Comparison of ENCODE assay signal across 31 mouse cellular contexts in the genomic region with DNA sequence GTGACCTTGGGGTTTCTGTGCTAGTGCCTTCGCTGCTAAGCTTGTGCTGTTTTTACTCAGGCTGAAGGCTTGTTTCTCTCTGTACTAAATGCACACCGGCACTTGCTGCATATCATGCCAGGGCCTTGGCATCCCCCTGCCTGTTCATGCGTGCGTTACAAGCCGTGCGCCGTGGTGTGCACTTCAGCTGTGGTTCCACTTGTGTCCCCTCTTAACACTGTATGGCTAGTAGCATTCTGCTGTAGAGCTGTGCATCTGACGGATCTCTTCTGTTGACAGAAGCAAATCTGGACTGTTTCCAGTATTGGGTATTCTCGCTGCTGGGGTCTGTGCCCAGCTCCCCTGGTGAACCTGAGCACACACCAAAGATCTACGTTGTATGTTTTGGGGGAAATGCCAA. TPM values are rescaled to one million over a fixed set of nuclear protein-coding genes. Genes with fewer than 3 reads are reported as not detected.
DNase-seq lines count a peak whose midpoint lies in the region; ATAC-seq and TF ChIP-seq lines count a peak whose summit lies in the region.
"Had no signal": no experiment of that assay in that cellular context is flagged by ENCODE, and none has a peak within 500 bp of the region (broad histone marks: within the 10 kb centered on the region; RNA-seq: fewer than 3 reads in every experiment).

No protein-coding gene starts in this region.

- 72% methylated on average over 10 of the region's 10 CpGs for WGBS in forebrain, embryonic 15.5 days
- WGBS in forebrain, embryonic 12.5 days = 92% methylated on average over 10 of the region's 10 CpGs

- no peaks in the 10 kb centered on the region for H3K9me3 ChIP-seq in forebrain, embryonic 15.5 days
- no peaks in the 10 kb centered on the region for H3K9me3 ChIP-seq in forebrain, embryonic 12.5 days
- H3K9me3 ChIP-seq: embryonic facial prominence, embryonic 12.5 days; forebrain, embryonic 10.5 days; heart, embryonic 13.5 days; hindbrain, embryonic 10.5 days; limb, embryonic 13.5 days; lung, embryonic 15.5 days; midbrain, embryonic 10.5 days; midbrain, embryonic 15.5 days; neural tube, embryonic 13.5 days had no signal

- H3K4me1 ChIP-seq in forebrain, embryonic 15.5 days = no peaks in the 10 kb centered on the region
- no peaks in the 10 kb centered on the region for H3K4me1 ChIP-seq in forebrain, embryonic 12.5 days
- H3K4me1 ChIP-seq: embryonic facial prominence, embryonic 12.5 days; limb, embryonic 13.5 days; lung, embryonic 15.5 days; midbrain, embryonic 15.5 days; neural tube, embryonic 13.5 days had no signal

- 0 out of 2 replicates have a peak, but pooled peaks have one; percentile 35 for ATAC-seq in forebrain, embryonic 15.5 days (replicated peaks)
- ATAC-seq in forebrain, embryonic 12.5 days (ENCODE audit: low FRiP score) = no peak
- ATAC-seq: intestine, postnatal 0 days; midbrain, embryonic 15.5 days; Patski had no signal

- no peak overlapping the region for H3K27ac ChIP-seq in forebrain, embryonic 15.5 days (replicated peaks)
- H3K27ac ChIP-seq in forebrain, embryonic 12.5 days = no peak overlapping the region
- no peak overlapping the region for H3K27ac ChIP-seq in layer of hippocampus, adult 2 months
- H3K27ac ChIP-seq: embryonic facial prominence, embryonic 12.5 days; heart, adult 2 months; heart, embryonic 13.5 days; hindbrain, embryonic 10.5 days; left cerebral cortex, adult 2 months; limb, embryonic 13.5 days; lung, embryonic 15.5 days; midbrain, embryonic 10.5 days; midbrain, embryonic 15.5 days; neural tube, embryonic 13.5 days; stomach, postnatal 0 days had no signal

- H3K4me2 ChIP-seq in forebrain, embryonic 15.5 days (replicated peaks) = no peak overlapping the region
- H3K4me2 ChIP-seq in forebrain, embryonic 12.5 days = no peak overlapping the region
- H3K4me2 ChIP-seq: embryonic facial prominence, embryonic 12.5 days; heart, embryonic 13.5 days; limb, embryonic 13.5 days; liver, embryonic 11.5 days; lung, embryonic 15.5 days; midbrain, embryonic 15.5 days; neural tube, embryonic 13.5 days had no signal

- H3K27me3 ChIP-seq in forebrain, embryonic 15.5 days = no peaks in the 10 kb centered on the region
- H3K27me3 ChIP-seq in forebrain, embryonic 12.5 days = no peaks in the 10 kb centered on the region
- H3K27me3 ChIP-seq: embryonic facial prominence, embryonic 12.5 days; heart, embryonic 13.5 days; limb, embryonic 13.5 days; lung, embryonic 15.5 days; midbrain, embryonic 15.5 days; neural tube, embryonic 13.5 days; Patski had no signal

- peak; percentile 23; the same call in 1 of the 2 replicates for TF ChIP-seq CTCF in layer of hippocampus, adult 2 months (conservative IDR thresholded peaks at IDR 0.05)

- peak; percentile 44 for DNase-seq in cerebellum, adult 9-10 months
- no peak for DNase-seq in cerebellum, adult 11 months
- no peak for DNase-seq in layer of hippocampus, adult 2 months (ENCODE audit: low spot score in 2 of 2)
- DNase-seq in layer of hippocampus, postnatal 14 days (ENCODE audit: low spot score in 2 of 2) = no peak
- no peak for DNase-seq in frontal cortex, postnatal 25 days (ENCODE audit: low spot score in 2 of 2)
- DNase-seq: adrenal gland, postnatal 10 days; cerebellum, adult 18-20 months; heart, adult 2 months; heart, postnatal 10 days; kidney, adult 9 months; kidney, postnatal 10 days; layer of hippocampus, adult 9-11 months; right cerebral cortex, postnatal 4 days; thymus, adult 18-20 months; thymus, postnatal 25 days had no signal

- H3K9ac ChIP-seq in forebrain, embryonic 15.5 days (replicated peaks) = no peak overlapping the region
- no peak overlapping the region for H3K9ac ChIP-seq in forebrain, embryonic 12.5 days
- H3K9ac ChIP-seq: embryonic facial prominence, embryonic 12.5 days; heart, embryonic 13.5 days; limb, embryonic 13.5 days; lung, embryonic 15.5 days; midbrain, embryonic 15.5 days; neural tube, embryonic 13.5 days had no signal

- H3K4me3 ChIP-seq in forebrain, embryonic 15.5 days = no peak overlapping the region
- H3K4me3 ChIP-seq in forebrain, embryonic 12.5 days (replicated peaks) = no peak overlapping the region
- H3K4me3 ChIP-seq in layer of hippocampus, adult 2 months = no peak overlapping the region
- H3K4me3 ChIP-seq: embryonic facial prominence, embryonic 12.5 days; forebrain, embryonic 10.5 days; heart, adult 2 months; heart, embryonic 13.5 days; hindbrain, embryonic 10.5 days; left cerebral cortex, adult 2 months; limb, embryonic 13.5 days; lung, embryonic 15.5 days; midbrain, embryonic 10.5 days; midbrain, embryonic 15.5 days; neural tube, embryonic 13.5 days had no signal

- H3K36me3 ChIP-seq in forebrain, embryonic 15.5 days = no peaks in the 10 kb centered on the region
- H3K36me3 ChIP-seq in forebrain, embryonic 12.5 days (replicated peaks) = no peaks in the 10 kb centered on the region
- H3K36me3 ChIP-seq: midbrain, embryonic 15.5 days had no signal

RNA-seq across cellular contexts. Expression of a gene that starts 28.8 kb away (rescaled TPM):
- polyA plus RNA-seq in forebrain, embryonic 15.5 days (2015; fragmentation: Nextera tagmentation; extraction: Ambion mirVana) = 10.7 and 11.5 TPM in 2 replicates
- polyA plus RNA-seq in forebrain, embryonic 12.5 days (2016; fragmentation: Nextera tagmentation; extraction: Ambion mirVana) = 17.0 and 18.8 TPM in 2 replicates
- 10 to 100 TPM; 22.6 to 23.7 TPM for total RNA-seq in layer of hippocampus, adult 2 months (2021)
- 10 to 100 TPM; 17.6 to 19.3 TPM for total RNA-seq in layer of hippocampus, postnatal 14 days (2021)
